Mouse (Mus musculus) G1E-ER4 (cell line): Measurements from ENCODE around the gene Dnajb7. TPM values are rescaled to one million over a fixed set of nuclear protein-coding genes. Genes with fewer than 3 reads are reported as not detected.

Experiments used
- GATA1 ChIP-seq: IDR thresholded peaks from one replicate; pipeline ENCODE4 v1.8.0; 2012; ENCODE audit warnings: low read length, inconsistent platforms
- polyA plus RNA-seq: library from polyadenylated mRNA; stranded (reverse); fragments of >175 nt; gene quantifications from 2 replicates; pipeline ENCODE4 v1.2.3, GENCODE M21; 2012

The Dnajb7 gene
- polyA plus RNA-seq, 1 experiment: not detected

DNA sequence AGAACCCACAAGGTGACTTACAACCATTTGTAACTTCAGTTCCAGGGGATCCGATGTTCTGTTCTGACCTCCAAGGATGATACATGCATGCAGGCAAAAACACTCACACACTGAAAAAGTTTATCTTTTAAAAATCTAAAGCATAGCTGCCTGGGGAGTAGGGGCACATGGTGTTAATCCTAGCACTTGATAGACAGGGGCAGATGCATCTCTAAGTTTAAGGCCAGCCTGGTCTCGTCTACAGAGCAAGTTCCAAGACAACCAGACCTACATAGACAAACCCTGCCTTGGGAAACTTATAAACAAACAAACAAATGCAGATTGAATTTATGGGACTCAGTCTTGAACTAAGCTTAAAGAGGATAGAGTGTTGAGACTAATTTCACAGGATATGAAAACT lies 29.3 kb downstream of the Dnajb7 start:
- no peak for TF ChIP-seq GATA1

DNA sequence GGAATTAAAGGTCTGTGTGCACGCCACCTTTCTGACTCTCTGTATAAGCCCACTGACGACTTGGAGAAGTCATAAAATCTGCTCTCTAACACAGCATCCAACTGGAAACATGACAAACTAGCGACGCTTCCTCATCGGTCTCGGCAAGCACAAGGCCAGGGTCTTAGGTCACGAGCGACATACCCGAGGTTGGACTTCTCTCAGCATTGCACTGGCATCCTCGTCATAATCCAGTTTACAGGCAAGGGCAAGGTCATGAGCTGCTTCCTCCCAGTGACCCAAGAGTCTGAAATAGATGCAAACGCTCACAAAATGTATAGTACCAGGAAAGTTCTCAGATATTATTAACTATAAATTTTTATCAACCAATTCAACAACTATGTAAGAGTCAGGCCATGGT lies 33.5 kb downstream of the Dnajb7 start:
- no peak for TF ChIP-seq GATA1

DNA sequence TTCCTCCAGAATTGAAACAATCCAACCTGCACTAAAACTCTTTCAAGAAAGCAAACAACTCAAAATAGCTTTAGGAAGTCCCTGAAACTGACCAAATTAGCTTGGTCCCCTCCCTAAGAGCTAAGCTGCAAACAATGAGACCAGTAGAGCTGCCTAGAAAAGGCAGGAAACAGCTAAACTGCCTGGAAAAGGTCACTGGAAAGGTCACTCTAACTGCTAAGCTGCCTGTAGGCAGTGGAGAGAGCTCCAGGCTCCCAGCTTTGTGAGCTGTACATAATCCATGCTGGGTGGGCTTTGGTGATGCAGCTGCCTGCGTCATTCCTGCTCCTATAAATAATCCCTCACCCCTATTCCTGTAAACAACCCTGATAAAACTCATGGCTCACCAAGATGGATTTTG lies 37.7 kb downstream of the Dnajb7 start:
- TF ChIP-seq GATA1: no peak

DNA sequence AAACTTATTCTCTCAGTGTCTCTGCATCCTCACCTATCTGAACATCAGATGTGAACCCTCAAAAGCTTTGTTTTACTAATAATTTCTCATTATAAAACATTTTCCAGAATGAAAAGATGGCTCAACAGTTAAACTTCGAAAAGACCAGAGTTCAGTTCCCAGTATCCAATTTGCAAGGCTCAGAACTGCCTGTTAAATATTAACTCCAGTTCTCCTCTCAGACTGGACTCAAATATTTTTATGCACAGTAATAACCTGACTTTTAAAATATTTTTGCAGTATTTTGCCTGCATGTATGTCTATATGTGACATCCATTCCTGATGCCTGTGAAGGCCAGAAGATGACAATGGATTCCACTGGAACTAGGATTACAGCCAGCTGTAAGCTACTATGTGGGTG lies 39.5 kb downstream of the Dnajb7 start:
- no peak for TF ChIP-seq GATA1

DNA sequence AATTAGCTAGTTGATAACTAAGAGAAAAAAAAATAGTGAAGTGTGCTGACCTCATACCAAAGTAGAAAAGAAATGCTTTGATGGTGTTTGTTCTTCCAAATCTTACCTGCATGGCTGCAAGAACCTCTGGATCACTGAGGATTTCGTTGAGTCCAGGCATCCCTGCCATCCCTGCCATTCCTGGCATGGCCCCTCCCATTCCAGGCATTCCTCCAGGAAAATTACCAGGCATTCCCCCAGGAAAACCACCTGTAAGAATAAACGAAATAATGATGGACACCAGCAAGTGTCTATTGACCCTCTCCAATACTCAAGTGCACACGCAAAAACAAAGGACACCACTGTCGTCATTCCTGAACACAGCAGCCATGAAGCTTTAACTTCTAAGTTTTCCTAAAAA lies 41.9 kb downstream of the Dnajb7 start:
- no peak for TF ChIP-seq GATA1

DNA sequence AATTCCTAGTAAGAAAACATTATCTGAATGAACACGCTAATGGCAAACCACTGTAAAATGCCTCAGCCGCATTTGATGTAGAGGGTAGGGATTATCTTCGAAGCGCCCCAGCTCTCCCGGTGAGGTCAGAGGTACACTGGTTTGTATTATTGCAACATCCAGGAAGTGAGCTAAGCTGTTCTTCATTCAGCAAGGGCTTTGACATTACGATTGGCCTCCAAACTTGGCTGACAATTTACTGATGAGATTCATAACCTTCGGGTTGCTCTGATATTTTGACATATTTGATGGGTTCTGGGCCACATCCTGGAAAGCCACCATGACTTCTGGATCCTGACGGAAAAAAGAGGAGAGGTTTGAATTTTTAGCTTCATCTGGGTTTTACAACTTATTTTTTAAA lies 42.9 kb downstream of the Dnajb7 start:
- TF ChIP-seq GATA1: no peak

DNA sequence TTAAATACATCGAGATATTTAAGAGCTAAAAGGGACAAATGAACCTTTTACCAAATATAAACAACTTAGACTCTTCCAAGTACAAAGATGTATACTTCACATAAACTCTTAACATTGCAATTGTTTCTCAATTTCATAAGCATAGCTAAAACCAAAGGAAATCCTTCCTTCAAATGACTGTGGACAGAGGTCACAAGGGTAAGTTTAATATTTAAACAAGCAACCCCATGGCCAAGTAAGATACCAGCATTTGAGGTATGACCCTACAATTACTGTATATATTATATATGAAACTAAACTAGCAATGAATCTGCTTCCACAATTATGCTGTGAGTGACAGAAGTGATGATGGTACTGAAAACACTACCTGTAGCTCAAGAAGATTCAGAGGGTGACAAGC lies 43.8 kb downstream of the Dnajb7 start:
- no peak for TF ChIP-seq GATA1

DNA sequence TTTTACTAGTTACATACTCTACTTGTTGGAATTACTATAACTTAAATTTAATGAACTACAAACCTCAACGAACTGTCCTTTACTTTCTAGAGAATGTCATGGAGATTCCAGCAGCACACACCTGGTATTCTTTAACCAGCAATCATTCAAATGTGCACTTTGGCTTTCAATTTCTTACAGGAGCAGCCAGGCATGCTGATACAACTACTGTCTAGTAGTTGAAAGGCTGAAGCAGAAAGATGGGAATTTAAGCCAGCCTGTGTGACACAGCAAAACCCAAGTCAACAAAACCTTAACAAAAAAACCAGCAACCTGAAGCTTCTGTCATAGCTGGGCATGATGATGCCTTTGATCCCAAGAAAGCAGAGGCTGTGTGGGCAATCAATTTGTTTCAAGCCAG lies 45.6 kb downstream of the Dnajb7 start:
- no peak for TF ChIP-seq GATA1

DNA sequence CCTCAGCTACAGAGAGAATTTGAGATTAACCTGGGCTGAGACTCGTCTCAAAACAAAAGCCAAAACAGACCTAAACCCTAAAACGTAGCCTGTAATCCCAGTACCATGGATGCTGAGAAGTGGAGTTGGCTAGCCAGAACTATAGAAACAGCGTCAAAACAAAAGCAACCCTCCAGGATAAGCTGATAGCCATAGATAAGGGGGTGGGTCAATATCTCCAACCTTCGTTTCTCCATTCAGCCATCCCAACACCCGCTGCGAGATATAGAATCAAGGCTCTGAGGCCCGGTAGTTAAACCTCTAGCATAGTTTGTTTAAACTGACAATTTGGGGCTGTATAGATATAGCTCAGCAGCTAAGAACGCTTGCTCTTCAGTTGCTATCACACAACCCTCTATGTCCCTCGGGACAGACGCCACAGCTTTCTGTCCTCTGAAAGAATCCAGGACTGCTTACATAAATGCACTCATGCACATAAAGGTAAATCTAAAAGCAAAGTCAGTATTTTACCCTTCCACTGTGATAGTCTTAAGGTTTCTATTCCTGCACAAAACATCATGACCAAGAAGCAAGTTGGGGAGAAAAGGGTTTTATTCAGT lies 46.6 kb downstream of the Dnajb7 start:
- TF ChIP-seq GATA1: no peak

DNA sequence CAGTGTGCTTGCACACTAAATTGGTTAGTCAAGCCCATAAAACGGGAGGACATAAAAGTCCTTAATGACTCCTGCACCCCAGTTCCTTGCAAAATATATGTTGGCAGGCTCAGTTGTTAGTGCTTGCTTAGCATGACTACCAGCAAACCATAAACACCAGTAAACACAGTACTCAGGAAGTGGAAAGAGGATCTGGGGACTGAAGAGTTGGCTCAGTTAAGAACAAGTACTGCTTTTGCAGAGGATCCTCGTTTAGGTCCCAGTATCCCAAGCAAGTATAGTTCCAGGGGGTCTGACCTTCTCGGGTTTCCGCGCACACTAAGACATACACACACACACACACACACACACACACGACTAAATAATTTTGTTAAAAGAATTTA lies 47.1 kb downstream of the Dnajb7 start:
- no peak for TF ChIP-seq GATA1

DNA sequence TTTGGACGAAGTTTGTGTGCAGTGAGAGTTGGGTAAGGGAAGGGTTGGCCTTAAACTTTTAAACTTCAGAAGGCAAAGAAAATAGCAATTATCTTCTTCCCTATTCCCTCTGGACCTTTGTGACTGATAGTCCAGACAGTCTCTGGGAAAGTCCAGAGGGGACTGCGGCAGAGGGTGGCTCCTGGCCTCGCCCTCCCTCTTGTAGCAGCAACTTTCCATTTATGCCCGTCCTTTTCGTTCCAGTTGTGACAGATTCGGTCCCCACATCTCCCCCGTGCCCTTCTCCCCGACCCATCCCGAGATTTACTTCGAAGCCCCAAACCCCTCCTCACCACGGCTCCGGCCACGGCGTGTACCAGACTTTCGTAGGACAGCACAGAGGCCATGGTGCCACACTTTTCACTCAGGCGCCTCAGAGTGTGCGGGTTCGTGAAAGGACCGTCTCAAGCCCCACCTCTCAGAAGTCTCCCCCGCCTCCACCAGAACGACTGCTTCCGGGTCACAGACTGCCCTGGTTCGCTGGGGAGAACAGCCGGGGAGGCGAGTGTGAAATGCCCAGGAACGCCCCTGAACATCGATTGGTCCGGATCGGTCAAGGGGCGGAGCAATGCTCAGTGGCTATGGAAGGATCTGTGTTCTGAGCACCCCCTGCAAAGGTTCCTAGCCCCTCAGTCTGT lies 47.6 kb downstream of the Dnajb7 start, which contains the start of gene Slc25a17:
Gene Slc25a17, minus strand, starts transcription at position 468 of the 677 bp plus-strand sequence.
- TF ChIP-seq GATA1: no peak

DNA sequence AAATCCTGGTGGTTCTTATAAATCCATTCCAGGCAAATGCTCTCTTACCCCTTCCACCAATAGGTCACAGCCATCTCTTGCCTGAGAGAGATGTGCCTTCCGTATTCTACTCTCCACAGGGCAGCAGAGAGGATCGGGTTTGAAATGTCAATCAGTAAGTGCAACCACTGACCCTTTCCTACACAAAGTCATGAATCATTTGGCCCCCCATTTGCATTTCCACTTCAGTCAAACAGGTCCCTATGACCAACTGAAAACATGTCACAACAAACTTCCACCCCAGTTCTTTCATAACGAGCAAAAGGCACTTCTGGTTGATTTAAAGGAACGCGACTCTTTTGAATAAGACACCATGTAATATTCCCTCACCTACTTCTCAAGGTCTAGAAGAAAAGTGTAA lies 48.7 kb downstream of the Dnajb7 start:
- TF ChIP-seq GATA1: no peak

DNA sequence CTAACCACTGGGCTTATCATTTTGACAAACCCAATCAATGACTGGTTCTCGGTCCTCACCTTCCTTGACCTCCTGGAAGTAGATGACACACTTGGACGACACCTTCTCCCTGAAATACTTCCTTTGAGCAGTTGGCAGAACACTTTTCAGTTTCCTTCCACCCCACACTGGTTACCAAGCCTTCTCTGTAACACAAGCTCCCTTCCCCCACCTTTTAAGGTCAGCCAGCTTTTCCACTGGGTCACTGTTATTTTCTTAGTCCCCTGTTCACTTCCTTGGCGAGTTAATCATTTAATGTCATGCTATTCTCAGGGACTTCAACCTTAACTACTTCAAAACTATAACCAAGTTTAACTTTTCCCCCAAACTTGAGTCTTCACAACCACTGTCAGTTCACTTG lies 49.2 kb downstream of the Dnajb7 start:
- no peak for TF ChIP-seq GATA1

DNA sequence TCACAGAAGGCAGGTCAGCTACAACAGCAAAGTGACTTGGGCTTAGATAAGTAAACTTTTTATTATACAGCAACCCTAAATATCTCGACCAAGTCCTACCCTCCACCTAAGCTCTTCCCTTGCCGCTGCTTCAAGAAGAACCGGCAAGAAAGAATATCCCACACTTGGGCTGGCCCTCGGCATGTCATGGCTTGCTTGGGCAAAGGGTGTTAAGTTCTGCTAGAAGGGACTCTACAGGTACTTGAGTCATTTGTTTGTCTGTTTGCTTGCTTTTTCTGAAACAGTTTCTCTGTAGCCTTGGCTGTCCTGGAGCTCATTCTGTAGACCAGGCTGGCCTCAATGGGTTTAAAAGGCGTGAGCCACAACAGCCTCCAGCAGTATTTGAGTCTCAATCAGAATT lies 51.2 kb downstream of the Dnajb7 start:
- no peak for TF ChIP-seq GATA1

Other genes starting within 250 kb of the Dnajb7 start
- gene Mrtfa, start 217.5 kb downstream of the Dnajb7 start, polyA plus RNA-seq: 17.3 and 17.8 TPM in 2 replicates
- not detected in 2 replicates for gene Mchr1, start 172.8 kb downstream of the Dnajb7 start, polyA plus RNA-seq
- 1.1 and 1.7 TPM in 2 replicates for gene Slc25a17, start 47.5 kb downstream of the Dnajb7 start, polyA plus RNA-seq
- 387 and 432 TPM in 2 replicates for gene St13, start 8.2 kb downstream of the Dnajb7 start, polyA plus RNA-seq
- gene Xpnpep3, start 8.2 kb downstream of the Dnajb7 start, polyA plus RNA-seq: 0.75 and 1.2 TPM in 2 replicates
- gene Rbx1, start 58.0 kb upstream of the Dnajb7 start, polyA plus RNA-seq: 18.6 and 63.0 TPM in 2 replicates
- 26.2 and 28.9 TPM in 2 replicates for gene Ep300, start 177.1 kb upstream of the Dnajb7 start, polyA plus RNA-seq